Mouse (Mus musculus) CH12F3 (cell line): ENCODE results near the gene Dab1.

Experiments used
- in situ Hi-C: fragments of 300-500 bp; cut with MboI; formaldehyde crosslinking; loops from 2 replicates; pipeline ENCODE4 v1.14.3; 2020; ENCODE audit warnings: low sequenced_read_pairs

Gene Dab1

DNA sequence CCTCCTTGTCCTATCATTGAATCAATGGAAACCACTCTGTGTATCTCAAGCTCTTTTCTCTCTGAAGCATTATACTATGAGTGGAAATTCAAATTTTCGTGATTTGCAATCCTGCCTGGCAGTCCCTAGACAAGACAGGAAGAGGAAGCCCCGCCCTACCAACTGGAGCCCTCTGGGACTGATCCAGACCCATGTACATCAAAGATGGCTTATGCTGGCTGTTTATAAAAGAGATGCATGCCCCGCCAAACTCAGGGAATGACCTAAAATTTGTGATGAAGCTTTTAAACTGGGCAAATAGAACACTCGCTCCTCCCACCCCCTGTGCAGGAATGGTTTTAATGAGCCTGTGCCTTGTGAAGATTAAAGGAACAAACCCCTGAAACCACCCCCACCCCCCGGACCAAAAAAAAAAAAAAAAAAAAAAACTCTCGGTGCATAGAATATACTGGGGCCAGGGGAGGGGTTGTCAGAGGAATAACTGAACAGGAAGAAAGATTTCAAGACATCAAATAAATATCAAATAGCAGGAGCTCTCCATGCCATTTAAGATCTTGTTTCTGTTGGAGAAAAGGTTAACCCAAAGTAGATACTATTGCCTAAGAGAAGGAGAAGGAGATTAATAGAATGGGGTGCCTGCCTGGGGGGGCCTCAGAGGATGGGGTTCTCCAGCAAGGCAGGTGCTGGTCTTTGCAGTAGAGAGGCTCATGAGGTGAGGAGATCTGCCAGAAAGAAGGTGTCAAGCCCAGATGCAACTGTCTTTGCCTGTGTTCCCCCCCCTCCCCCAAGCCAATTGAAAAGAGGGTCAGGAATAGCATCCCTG is 1024.6 kb downstream of the Dab1 start:
- in situ Hi-C loops: no loop called here

DNA sequence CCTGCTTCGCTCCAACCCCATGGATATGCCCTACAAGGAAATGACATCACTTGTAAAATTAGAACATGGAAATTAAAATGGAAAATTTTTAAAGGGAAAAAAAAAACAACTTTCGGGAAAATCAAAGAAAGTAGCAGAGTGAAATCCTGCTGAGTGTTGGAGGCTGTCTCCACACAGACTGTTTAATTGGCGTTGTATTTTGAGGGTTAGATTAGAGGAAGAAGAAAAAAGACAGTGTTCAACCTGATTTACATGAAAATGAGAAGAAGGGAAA is 1025.1 kb downstream of the Dab1 start:
- in situ Hi-C loops: no loop called here

DNA sequence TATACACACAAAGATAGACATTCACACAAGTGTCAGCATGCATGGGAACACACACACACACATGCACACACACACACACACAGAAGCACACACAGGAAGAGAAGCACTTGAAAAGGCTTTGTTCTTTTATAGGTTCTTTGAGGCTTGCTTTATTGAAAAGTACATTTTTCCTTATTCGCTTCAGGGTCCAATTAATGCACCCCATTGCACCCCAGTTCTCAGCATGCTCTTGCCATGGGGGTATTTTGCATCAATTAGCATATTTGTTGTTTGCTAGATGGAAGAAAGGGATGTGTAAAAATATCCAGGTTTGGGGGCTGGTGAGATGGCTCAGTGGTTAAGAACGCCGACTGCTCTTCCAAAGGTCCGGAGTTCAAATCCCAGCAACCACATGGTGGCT is 1025.7 kb downstream of the Dab1 start:
- in situ Hi-C loops: no loop called here

DNA sequence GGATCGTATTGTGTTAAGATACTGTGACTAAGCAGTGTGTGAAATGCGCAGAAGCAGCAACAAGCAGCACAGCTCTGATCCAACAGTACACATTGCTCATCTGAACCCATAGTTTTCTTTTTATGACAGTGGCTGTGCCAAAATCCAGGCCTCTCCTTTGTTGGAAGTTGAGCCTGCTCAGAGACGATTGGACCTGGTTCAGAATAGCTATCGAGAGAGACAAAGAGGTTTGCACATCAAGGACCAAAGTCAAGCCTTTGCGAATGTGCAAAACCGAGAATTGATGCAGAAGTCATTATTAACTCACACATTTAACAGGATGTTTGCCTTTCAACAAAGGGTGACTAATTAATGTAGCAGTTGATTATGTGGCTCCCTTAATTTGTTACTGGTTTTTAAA is 1032.6 kb downstream of the Dab1 start:
- in situ Hi-C loops: no loop called here

DNA sequence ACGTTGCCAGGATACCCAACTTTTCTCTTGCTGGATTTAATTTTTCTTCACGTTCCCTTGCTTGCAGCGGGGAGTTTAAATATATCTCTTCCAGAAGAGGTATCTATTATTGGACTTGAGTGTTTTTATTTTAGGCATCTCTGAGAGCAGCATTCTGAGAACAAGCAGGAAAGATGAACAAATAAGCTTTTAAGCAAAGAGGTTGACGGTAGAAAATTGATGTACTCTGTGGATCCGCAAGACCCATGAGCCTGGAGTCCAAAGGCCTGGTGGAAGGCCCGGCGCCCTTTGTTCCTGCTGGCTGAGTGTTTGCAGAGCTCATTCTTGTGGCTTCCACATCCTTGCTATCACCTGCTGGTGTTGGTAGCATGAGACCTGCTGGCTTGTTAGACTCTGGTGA is 1037.6 kb downstream of the Dab1 start:
- in situ Hi-C loops: no loop called here

DNA sequence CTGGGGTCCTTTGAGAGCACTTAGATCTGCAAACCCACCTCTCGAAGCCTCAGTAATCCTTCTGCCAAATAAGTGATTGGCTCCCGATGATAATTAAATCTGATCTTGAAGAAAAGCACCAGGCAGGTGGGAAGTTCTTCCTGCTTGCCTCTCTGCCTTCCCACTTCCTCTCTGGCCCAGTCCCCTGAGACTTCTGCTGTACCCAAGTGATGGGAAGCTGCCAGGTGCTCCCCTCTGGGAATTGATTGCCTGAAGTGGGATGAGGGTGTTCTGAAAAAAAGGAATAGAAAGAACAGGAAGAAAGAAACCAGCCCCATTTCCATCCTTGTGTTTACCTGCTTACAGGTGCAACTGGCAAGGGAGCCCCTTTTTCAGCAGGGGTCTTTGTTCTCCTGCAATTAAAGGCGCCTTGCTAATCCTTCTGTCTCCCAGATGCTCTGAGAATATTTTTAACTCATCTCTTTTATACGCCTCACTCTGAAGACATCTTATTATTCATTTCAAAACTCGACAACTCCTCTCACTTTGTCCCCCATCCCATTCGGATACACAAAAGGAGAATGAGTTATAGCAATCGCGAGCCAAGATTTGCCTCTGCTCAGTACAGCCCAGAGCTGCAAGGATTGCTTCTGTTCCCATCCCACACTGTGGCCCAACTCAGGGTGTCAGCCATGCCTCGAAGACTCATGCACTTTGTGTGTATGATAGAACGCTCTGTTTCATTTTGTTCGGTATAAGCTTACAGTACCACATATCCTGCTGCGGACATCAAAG is 1043.9 kb downstream of the Dab1 start:
- in situ Hi-C loops: no loop called here

DNA sequence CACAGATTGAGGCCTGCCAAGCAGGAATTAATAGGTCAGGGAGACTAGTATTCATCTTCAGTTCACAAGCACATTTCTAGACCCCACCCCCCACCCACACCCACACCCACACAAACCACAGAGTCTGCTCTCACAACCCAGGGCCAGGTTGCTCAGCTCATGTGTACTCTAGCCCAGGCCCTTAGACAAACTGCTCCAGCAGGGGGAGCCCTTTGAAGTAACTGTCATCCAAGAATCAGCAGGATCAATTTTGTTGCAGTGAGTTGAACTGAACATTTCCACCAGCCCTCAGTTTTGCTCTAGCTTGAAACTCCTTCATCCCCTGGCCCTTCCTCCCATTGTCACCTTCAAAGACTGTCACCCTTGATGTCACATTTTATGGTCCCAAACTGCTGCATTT is 1046.4 kb downstream of the Dab1 start:
- in situ Hi-C loops: no loop called here

DNA sequence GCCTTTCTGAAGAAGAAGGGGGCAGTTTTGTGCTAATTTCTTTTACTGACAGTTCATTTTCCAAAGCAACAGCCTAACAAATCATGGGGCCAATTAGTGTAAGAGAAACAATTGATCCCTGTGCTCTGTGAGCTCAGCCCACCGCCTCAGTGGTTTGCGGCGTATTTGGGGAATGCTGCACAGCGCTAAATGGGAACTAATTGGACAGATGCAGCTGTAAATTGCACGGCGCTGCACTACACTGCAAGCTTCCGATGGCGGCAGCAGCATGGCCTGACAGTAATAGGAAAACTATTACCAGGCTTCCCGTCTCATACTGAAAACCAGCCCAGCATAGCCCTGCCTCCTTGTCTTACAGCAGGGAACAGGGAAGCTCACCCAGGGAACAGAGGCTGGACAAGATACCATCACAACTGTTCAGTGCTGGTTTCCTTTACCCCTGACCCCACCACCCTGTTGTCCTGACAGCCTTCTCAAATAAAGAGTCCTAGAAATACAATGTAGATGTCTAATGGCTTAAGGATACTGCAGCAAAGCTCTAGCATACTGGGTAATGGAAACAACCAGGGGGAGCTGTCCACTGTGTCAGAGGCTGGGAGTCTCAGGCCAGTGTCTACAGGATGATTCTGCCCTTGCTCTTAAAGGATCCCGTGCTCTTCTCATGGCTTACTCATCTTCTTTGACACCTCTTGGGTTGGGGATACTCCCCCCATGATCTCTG is 1047.8 kb downstream of the Dab1 start:
- in situ Hi-C loops: no loop called here

DNA sequence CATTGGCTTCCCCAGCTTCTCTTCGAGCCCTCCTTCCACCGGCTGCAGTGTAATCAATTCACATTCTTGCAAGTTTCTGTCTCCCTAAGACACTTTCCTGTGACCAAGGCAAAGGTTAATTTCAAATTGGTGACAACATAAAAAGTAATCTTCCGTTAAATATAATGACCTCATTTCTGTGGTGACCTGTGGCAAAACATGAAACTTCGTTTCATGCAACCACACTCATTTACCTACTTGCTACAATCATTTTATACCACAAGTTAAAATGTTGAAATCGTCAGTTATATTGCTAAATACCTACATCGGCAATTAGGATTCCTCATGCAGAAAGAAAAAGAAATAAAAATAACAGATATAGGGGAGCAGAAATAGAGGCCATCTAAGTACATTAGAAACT is 1048.9 kb downstream of the Dab1 start:
- in situ Hi-C loops: no loop called here

DNA sequence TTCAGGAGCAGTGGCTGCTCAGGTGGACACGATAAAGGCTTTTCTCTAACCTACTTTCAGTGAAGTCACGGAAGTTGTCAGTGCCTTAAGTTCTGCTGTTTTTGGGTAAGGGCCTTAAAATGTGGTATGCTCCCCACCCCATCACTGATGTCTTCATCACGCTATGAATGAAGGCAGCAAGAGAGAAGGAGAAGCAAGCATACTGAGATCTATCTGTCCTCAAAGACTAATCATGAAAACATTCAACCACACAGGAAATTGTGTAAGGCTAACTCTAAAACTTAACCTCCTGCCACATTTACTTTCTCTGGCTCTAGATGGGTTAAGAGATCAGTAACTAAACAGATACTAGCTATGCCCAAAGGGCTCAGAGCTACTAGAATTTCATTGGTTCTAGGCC is 1050.2 kb downstream of the Dab1 start:
- in situ Hi-C loops: no loop called here

DNA sequence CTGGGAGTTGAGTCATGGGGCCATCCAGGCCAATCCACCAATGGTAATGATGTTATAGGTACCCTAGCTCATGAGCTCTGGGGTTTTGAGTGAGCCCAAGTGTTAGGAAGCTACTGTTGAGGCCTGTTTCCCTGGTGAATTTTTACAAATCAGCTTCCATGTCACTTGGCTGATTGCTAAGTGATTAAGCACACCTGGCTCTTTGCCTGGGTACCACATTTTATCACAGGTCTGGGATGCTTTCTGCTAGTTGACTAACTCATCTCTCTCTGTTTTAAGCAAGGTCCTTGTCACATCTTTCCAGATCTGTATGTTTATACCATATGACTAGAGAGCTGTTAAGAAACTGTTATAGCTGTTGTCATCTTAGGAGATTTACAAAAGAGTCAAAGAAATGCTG is 1051.6 kb downstream of the Dab1 start:
- in situ Hi-C loops: no loop called here

DNA sequence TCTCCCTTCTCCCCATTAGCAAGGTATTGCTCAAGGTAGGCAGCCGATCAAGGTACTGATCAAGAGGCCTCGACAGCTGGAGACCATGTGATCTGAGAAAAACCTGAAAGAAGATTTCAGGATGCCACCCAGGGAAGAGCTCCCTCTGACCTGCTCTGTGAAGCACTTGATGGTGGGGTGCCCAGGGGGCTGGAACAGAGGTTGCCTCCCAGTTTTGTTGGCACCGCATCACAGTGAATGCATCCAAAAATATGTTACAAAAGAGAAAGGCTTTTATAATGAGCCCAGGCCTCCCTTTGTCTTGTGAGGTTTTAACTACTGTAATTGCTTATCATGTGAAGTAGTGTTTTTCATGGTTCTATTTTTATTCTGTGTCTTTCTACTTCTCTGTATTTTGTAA is 1054.2 kb downstream of the Dab1 start:
- in situ Hi-C loops: no loop called here

DNA sequence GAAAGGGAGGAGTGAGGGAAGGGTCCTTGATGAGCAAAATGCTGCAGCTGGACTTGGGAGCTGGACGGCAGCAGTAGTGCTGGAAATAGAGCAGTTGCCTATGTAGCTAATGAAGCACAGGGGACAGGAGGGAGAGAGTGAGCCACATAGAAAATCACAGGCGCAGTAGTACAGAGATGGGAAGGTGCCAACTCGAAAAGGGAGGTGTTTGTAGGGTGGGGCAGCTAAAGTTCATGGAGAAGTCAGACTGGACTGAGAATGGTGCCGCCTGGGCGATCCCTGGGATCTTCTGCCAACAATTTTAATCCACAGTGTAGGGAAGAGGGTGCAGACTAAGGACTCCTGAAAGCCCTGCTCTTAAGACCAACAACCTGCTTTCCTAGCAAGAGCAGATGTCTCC is 1055.5 kb downstream of the Dab1 start:
- in situ Hi-C loops: no loop called here

DNA sequence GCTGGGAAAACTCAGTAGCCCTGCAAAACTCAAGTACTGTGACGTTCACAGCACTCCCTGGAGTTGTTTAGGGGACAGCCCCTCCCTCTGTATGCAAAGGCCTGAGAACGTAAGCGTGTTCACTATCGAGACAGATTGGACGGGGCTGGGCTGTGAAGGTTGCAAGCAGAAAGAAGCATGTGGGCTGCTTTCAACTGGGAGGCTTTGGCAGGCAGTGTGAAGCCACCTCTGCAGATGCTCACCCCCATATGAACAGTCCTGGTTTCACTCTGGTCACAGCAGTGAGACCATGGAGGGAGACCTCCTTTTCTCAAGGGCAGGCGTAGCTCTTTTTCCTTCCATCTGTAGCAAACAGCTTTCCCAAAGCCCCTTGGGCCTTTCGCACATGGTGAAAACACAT is 1059.1 kb downstream of the Dab1 start:
- in situ Hi-C loops: no loop called here

DNA sequence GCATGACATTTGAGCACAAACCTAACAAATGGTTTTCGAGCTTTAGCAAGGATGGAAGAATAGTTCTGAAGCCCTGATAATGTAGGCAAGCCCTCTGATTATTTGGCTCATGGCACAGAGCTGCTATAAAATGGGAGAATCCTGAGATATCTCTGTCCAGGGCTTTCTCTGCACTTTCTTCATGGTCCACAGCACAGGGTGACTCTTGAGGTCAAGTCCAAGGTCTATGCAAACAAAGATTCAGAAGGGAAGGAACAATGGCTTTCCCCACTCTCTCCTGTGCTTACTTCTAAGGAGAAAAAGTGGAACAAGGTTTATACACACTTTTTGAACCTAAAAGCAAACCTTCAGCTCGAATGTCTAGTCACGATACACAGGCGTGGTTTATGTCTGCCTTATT is 1061.3 kb downstream of the Dab1 start:
- in situ Hi-C loops: no loop called here

DNA sequence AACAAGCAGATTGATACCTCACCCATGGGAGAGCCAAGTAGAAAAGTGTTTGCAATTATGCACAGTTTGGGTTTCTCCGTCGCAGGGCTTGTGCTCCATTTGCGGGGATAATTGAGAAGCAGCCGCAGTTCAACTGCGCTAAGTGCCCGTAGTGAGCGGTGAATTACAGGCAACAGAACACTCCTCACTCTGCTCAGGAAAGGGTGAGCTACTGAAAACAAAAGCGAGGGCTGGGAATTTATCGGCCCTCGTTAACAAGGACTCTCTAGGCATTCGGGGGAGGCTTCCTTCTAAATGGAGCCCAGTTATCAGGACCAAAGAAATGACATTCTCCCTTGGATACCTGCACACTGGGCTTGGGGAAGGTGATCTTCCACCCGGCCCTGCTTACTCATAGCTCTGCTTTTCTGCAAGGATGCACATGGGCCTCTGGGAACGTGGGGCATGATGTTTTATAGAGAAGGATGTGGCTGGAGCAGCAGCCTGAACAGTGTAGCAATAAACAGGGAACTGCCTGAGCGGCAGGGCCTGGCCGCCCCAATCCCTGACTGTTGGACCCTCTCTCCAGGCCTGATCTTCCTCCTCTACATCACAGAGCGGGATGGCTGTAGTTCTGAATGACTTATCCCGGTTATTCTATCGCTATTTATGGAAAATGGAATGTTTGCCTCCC is 1067.1 kb downstream of the Dab1 start:
- in situ Hi-C loops: no loop called here

DNA sequence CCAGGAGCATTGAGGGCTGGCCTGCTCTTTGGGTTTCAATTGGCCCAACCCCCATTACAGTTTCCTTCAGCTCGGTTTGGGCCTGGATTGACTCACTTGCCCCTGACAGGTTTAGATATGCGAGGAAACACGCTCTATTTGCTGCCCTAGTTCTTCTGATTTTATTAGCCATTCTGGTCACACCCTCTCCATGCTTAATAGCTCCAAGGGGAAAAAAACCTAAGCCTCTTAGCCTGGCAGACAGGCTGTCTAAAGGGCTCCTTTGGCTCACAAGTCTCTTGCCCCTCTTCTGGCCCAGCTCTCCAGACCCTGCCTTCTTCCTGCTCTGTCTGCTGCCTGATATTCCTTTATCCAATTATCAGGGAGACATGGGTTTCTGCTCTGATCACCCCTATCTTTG is 1069.9 kb downstream of the Dab1 start:
- in situ Hi-C loops: no loop called here

DNA sequence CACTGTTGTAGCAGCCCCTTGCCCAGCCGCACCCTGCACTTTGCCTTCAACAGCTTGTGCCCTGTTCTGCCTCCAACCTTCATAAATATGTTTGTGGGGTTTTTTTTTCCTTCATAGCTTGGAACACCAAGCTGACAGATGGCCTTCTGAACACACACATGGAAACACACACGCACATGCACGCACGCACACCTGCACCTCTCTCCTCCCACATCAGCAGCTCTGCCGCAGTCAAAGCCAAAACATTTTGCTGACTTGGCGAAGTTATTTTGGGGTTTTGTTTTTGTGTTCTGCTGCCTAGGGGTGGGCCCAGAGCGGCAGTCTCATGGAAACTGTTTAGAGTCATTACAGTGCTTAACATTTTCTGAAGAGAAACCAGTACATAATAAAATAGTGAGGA is 1071.9 kb downstream of the Dab1 start:
- in situ Hi-C loops: no loop called here

DNA sequence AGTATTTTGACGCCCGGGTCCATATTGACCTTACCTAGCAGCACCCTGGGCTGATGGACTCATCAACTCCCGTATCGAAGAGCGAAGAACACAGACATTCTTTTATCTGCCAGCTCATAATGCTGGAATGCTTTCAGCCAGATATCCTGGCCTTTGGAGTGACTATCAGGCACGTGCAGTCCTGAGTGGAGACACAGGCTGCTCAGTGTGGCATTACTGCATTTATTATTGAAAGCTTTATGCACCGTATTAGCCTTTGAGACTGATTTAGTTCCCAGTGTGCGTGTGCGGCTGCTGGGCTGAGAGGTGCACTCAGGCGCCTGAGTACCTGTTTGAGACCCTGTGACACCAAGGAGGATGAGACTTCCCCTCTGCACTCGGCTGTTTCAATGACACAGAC is 1075.0 kb downstream of the Dab1 start:
- in situ Hi-C loops: no loop called here

DNA sequence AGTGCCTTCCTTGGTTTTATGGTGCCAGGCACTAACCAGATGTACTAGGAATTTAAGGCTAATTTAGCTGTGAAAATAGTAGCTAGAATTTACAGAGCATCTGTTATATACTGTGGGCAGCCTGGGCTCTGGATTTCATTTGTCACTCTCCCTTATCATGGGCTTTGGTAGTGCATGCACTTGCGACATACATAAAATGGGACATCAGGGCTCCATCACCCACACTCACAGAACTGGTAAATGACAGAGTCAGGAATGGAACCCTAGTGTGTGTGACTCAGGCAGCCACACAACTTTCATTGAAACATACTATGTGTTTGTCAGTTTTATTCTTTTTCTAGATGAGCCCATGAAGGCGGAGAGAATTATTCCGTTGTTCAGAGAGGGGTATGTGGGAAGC is 1077.4 kb downstream of the Dab1 start:
- in situ Hi-C loops: no loop called here

DNA sequence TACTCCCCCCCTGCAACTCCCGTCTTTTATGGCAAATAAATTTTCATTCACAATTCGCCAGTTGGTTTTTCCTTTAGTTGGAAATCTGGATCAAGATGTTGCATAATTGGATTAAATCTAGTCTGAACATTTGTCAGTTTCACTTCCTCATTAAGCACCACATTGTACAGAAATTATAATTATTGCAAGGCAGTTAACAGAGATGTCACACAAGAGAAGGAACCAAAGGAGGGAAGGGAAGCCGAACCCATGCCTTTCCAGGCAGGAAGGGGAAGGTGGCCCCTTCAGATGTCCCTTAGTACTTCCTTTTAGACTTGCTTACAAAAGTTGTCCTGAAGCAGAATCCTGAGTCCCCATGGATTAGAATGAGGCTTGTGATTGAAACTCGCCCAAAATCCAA is 1078.5 kb downstream of the Dab1 start:
- in situ Hi-C loops: no loop called here
